Mouse (Mus musculus) MEL (cell line): ENCODE measurements around the gene Tnfsf9. TPM values are rescaled to one million over a fixed set of nuclear protein-coding genes. Genes with fewer than 3 reads are reported as not detected.
A peak's percentile ranks its signal among the peaks of the same experiment; 100 is the strongest.

ENCODE experiments used
- DNase-seq: peaks from one replicate; pipeline ENCODE4 v3.0.0; 2011; ENCODE audit warnings: low read depth, low spot score
- H3K27ac ChIP-seq: 2 replicates; pipeline ENCODE4 v1.5.1; 2012; ENCODE audit warnings: low read depth, mild to moderate bottlenecking, control low read depth, low read length, moderate library complexity; ENCODE audit not compliant: control insufficient read depth
- H3K27me3 ChIP-seq, 2 experiments: fragments of 150-350 bp in 1 of 2; sonication (generic) in 1 of 2; 2 replicates each; pipeline ENCODE4 v1.6.1; 2012; ENCODE audit warnings: low read length in 2 of 2, mild to moderate bottlenecking in 2 of 2, improper control_type of control experiment in 1 of 2, moderate library complexity in 1 of 2; ENCODE audit not compliant: insufficient read depth in 2 of 2, control insufficient read depth in 1 of 2
- H3K36me3 ChIP-seq, 2 experiments: 2 replicates each; pipeline ENCODE4 v1.6.1; 2012 to 2014; ENCODE audit warnings: low read length in 2 of 2, improper control_type of control experiment in 1 of 2, inconsistent platforms in 1 of 2, mild to moderate bottlenecking in 1 of 2; ENCODE audit not compliant: insufficient read depth in 2 of 2, control insufficient read depth in 1 of 2
- H3K4me1 ChIP-seq, 2 experiments: fragments of 150-350 bp in 1 of 2; sonication (generic) in 1 of 2; 2 replicates each; pipeline ENCODE4 v1.6.1; 2012; ENCODE audit warnings: low read length in 2 of 2, improper control_type of control experiment in 1 of 2, mild to moderate bottlenecking in 1 of 2; ENCODE audit not compliant: insufficient read depth in 2 of 2, control insufficient read depth in 1 of 2
- H3K4me3 ChIP-seq, 2 experiments: fragments of 150-350 bp in 1 of 2; sonication (generic) in 1 of 2; 2 replicates each; pipeline ENCODE4 v1.5.1; 2012; ENCODE audit warnings: low read depth in 2 of 2, low read length in 2 of 2, mild to moderate bottlenecking in 2 of 2, moderate library complexity in 2 of 2, control low read depth in 1 of 2, improper control_type of control experiment in 1 of 2; ENCODE audit not compliant: control insufficient read depth in 1 of 2, insufficient read depth in 1 of 2
- H3K79me2 ChIP-seq: 2 replicates; pipeline ENCODE4 v1.6.1; 2012; ENCODE audit warnings: mild to moderate bottlenecking, low read length, moderate library complexity; ENCODE audit not compliant: control insufficient read depth, poor library complexity, insufficient read depth
- H3K9ac ChIP-seq: 2 replicates; pipeline ENCODE4 v1.6.1; 2012; ENCODE audit warnings: low read depth, mild to moderate bottlenecking, control low read depth, low read length, moderate library complexity; ENCODE audit not compliant: control insufficient read depth, poor library complexity, severe bottlenecking
- H3K9me3 ChIP-seq: fragments of 150-350 bp; sonication (generic); replicated peaks from 2 replicates; pipeline ENCODE4 v1.6.1; 2012; ENCODE audit warnings: mild to moderate bottlenecking, low read length, improper control_type of control experiment, moderate library complexity; ENCODE audit not compliant: insufficient read depth
- CHD1 ChIP-seq: IDR thresholded peaks from 2 replicates; pipeline ENCODE4 v1.6.1; 2012; ENCODE audit warnings: low read depth, mild to moderate bottlenecking, inconsistent platforms, low read length, improper control_type of control experiment
- CHD2 ChIP-seq: IDR thresholded peaks from 2 replicates; pipeline ENCODE4 v1.6.1; 2011; ENCODE audit warnings: low read length, improper control_type of control experiment
- CTCF ChIP-seq, 3 experiments: IDR thresholded peaks in 2 of 3; conservative IDR thresholded peaks in 1 of 3; 2 replicates each; pipeline ENCODE4 v1.5.1; 2011 to 2012; ENCODE audit warnings: low read length in 3 of 3, low read depth in 2 of 3, mild to moderate bottlenecking in 2 of 3, improper control_type of control experiment in 1 of 3, inconsistent platforms in 1 of 3, mixed read lengths in 1 of 3, moderate library complexity in 1 of 3; ENCODE audit not compliant: control insufficient read depth in 1 of 3, insufficient read depth in 1 of 3, poor library complexity in 1 of 3, severe bottlenecking in 1 of 3
- E2F4 ChIP-seq: IDR thresholded peaks from 2 replicates; pipeline ENCODE4 v1.6.1; 2011; ENCODE audit warnings: low read depth, low read length, improper control_type of control experiment, borderline replicate concordance
- ETS1 ChIP-seq: IDR thresholded peaks from 2 replicates; pipeline ENCODE4 v1.6.1; 2012; ENCODE audit warnings: low read depth, mild to moderate bottlenecking, inconsistent platforms, low read length, improper control_type of control experiment, moderate library complexity
- GABPA ChIP-seq: IDR thresholded peaks from 2 replicates; pipeline ENCODE4 v1.6.1; 2012; ENCODE audit warnings: low read depth, mild to moderate bottlenecking, inconsistent platforms, low read length, improper control_type of control experiment, moderate library complexity
- JUND ChIP-seq: IDR thresholded peaks from 2 replicates; pipeline ENCODE4 v1.6.1; 2011; ENCODE audit warnings: low read depth, mild to moderate bottlenecking, improper control_type of control experiment, low read length
- MAFK ChIP-seq: IDR thresholded peaks from 2 replicates; pipeline ENCODE4 v1.6.1; 2011; ENCODE audit warnings: low read depth, mild to moderate bottlenecking, low read length, improper control_type of control experiment, borderline replicate concordance
- MAZ ChIP-seq: IDR thresholded peaks from 2 replicates; pipeline ENCODE4 v1.6.1; 2012; ENCODE audit warnings: low read depth, mild to moderate bottlenecking, inconsistent platforms, low read length, improper control_type of control experiment
- MEF2A ChIP-seq: IDR thresholded peaks from 2 replicates; pipeline ENCODE4 v1.6.1; 2014; ENCODE audit warnings: low read depth, mild to moderate bottlenecking, inconsistent platforms, low read length, improper control_type of control experiment; ENCODE audit not compliant: poor library complexity, insufficient replicate concordance, severe bottlenecking; ENCODE audit errors: extremely low read depth
- MYC ChIP-seq: IDR thresholded peaks from 2 replicates; pipeline ENCODE4 v1.6.1; 2011; ENCODE audit warnings: low read depth, mild to moderate bottlenecking, low read length, improper control_type of control experiment, moderate library complexity
- NELFE ChIP-seq: IDR thresholded peaks from 2 replicates; pipeline ENCODE4 v1.6.1; 2011; ENCODE audit warnings: low read depth, low read length, improper control_type of control experiment
- POLR2AphosphoS2 ChIP-seq: IDR thresholded peaks from 2 replicates; pipeline ENCODE4 v1.6.1; 2011; ENCODE audit warnings: low read length, improper control_type of control experiment
- POLR2AphosphoS5 ChIP-seq: IDR thresholded peaks from 2 replicates; pipeline ENCODE4 v1.6.1; 2012; ENCODE audit warnings: low read depth, borderline replicate concordance, mild to moderate bottlenecking, inconsistent platforms, low read length, moderate library complexity, mixed read lengths
- RCOR1 ChIP-seq: IDR thresholded peaks from 2 replicates; pipeline ENCODE4 v1.6.1; 2012; ENCODE audit warnings: low read depth, mild to moderate bottlenecking, inconsistent platforms, low read length, improper control_type of control experiment
- SMC3 ChIP-seq: IDR thresholded peaks from 2 replicates; pipeline ENCODE4 v1.6.1; 2011; ENCODE audit warnings: low read depth, low read length, improper control_type of control experiment
- TAL1 ChIP-seq: IDR thresholded peaks from 2 replicates; pipeline ENCODE4 v1.6.1; 2012; ENCODE audit warnings: mild to moderate bottlenecking, inconsistent platforms, low read length, moderate library complexity, mixed read lengths
- UBTF ChIP-seq: IDR thresholded peaks from 2 replicates; pipeline ENCODE4 v1.6.1; 2012; ENCODE audit warnings: low read depth, mild to moderate bottlenecking, inconsistent platforms, low read length, improper control_type of control experiment, moderate library complexity, borderline replicate concordance; ENCODE audit not compliant: insufficient read depth
- USF1 ChIP-seq: IDR thresholded peaks from 2 replicates; pipeline ENCODE4 v1.6.1; 2014; ENCODE audit warnings: low read depth, mild to moderate bottlenecking, inconsistent platforms, low read length, improper control_type of control experiment, moderate library complexity
- ZC3H11A ChIP-seq: IDR thresholded peaks from 2 replicates; pipeline ENCODE4 v1.6.1; 2012; ENCODE audit warnings: low read depth, mild to moderate bottlenecking, inconsistent platforms, low read length, improper control_type of control experiment
- ZMIZ1 ChIP-seq: IDR thresholded peaks from 2 replicates; pipeline ENCODE4 v1.6.1; 2012; ENCODE audit warnings: low read depth, mild to moderate bottlenecking, inconsistent platforms, low read length, improper control_type of control experiment, moderate library complexity
- polyA plus RNA-seq, 2 experiments: library from polyadenylated mRNA; stranded (reverse) in 1 of 2; unstranded in 1 of 2; fragments of >175 nt in 1 of 2; fragments of >200 nt in 1 of 2; gene quantifications; 2 replicates each; pipeline versions ENCODE4 v1.2.1 to v1.2.4; 2012; ENCODE audit warnings: low replicate concordance in 2 of 2, low read depth in 1 of 2; ENCODE audit not compliant: insufficient read length in 2 of 2, insufficient read depth in 1 of 2, missing spikeins in 1 of 2
- total RNA-seq: library from RNA; depleted of rRNA; stranded (reverse); fragments of 300-350 nt; gene quantifications from 2 replicates; pipeline ENCODE4 v1.2.3, GENCODE M21; 2012

Tnfsf9 gene
- total and polyA plus RNA-seq, 3 experiments: 2.0 to 3.4 TPM; not detected in 1

- no peak for TF ChIP-seq NELFE
- TF ChIP-seq MYC: no peak
- peak; percentile 24; the same call in 1 of the 2 replicates for TF ChIP-seq TAL1
- TF ChIP-seq, all 39 proteins: peak for 4
Observed at GRCm38 (mm10) chr17:57139708-57140107, 34.6 kb downstream of the Tnfsf9 start (continued).

GRCm38 (mm10) chr17:57143704-57144103, 38.6 kb downstream of the Tnfsf9 start:
- H3K79me2 ChIP-seq: no peaks in the 10 kb centered on the region
- no peak for TF ChIP-seq CHD1
- no peak for TF ChIP-seq UBTF
- no peak for TF ChIP-seq MAZ
- no peak for TF ChIP-seq RCOR1
- TF ChIP-seq ZC3H11A: no peak
- no peak for TF ChIP-seq CTCF (IDR thresholded peaks at IDR 0.05 in 2 of 3, conservative IDR thresholded peaks at IDR 0.05 in 1 of 3; ENCODE audit: control insufficient read depth in 1 of 3, insufficient read depth in 1 of 3, low read depth in 2 of 3, low read length in 3 of 3, poor library complexity in 1 of 3, severe bottlenecking in 1 of 3)
- no peak for TF ChIP-seq POLR2AphosphoS2
- no peak for DNase-seq
- peaks cover 0 to 6% of the 10 kb centered on the region in 2 experiments; a peak in 2 of 4 replicates for H3K36me3 ChIP-seq
- H3K27ac ChIP-seq: no peak overlapping the region
- no peak overlapping the region for H3K4me3 ChIP-seq
- peaks cover 0 to 3% of the 10 kb centered on the region in 2 experiments; a peak in 1 of 4 replicates for H3K27me3 ChIP-seq
- no peak overlapping the region for H3K9ac ChIP-seq
- no peaks in the 10 kb centered on the region for H3K9me3 ChIP-seq
- peaks cover 0 to 14% of the 10 kb centered on the region in 2 experiments; a peak in 2 of 4 replicates for H3K4me1 ChIP-seq

GRCm38 (mm10) chr17:57145115-57145514, 40.0 kb downstream of the Tnfsf9 start:
- TF ChIP-seq POLR2AphosphoS5: no peak
- no peak for TF ChIP-seq ZMIZ1
- TF ChIP-seq JUND: no peak
- no peak for TF ChIP-seq MEF2A
- TF ChIP-seq CHD2: no peak
- no peak for TF ChIP-seq MAFK
- no peak for TF ChIP-seq POLR2AphosphoS2
- TF ChIP-seq TAL1: no peak
- no peak for TF ChIP-seq UBTF
- no peak for TF ChIP-seq SMC3
- TF ChIP-seq GABPA: no peak
- no peak for TF ChIP-seq ETS1
- TF ChIP-seq USF1: no peak
- no peak for TF ChIP-seq ZC3H11A
- TF ChIP-seq E2F4: no peak
- Histone ChIP-seq H3K4me3 (no peak overlapping the region), H3K79me2 (no peaks in the 10 kb centered on the region), H3K4me1 (peaks cover 0 to 7% of the 10 kb centered on the region in 2 experiments; a peak in 2 of 4 replicates), H3K9me3 (no peaks in the 10 kb centered on the region), H3K9ac (no peak overlapping the region), H3K27me3 (peaks cover 0 to 3% of the 10 kb centered on the region in 2 experiments; a peak in 1 of 4 replicates), H3K36me3 (peaks cover 0 to 1% of the 10 kb centered on the region in 2 experiments; a peak in 2 of 4 replicates), H3K27ac (no peak overlapping the region)
- DNase-seq: no peak
